Mouse (Mus musculus) kidney, adult 2 months (tissue): Measurements from ENCODE around the gene Bysl. TPM values are rescaled to one million over a fixed set of nuclear protein-coding genes. Genes with fewer than 3 reads are reported as not detected.
"Not testable (repeated sequence)": the region's sequence is repeated elsewhere in the genome, so short reads cannot be mapped to it uniquely, and the experiment has no call there.

Experiments used
- DNase-seq: peaks from one replicate; pipeline ENCODE4 v3.0.0; 2021
- H3K27ac ChIP-seq: fragments of 200-500 bp; 2 replicates; pipeline ENCODE4 v1.5.1; 2012; ENCODE audit warnings: low read depth, low read length, control low read depth, inconsistent platforms; ENCODE audit not compliant: insufficient read depth
- H3K27me3 ChIP-seq: fragments of 200-500 bp; replicated peaks from 2 replicates; pipeline ENCODE4 v1.6.1; 2012; ENCODE audit warnings: mild to moderate bottlenecking, moderate library complexity, low read length, inconsistent platforms; ENCODE audit not compliant: control insufficient read depth, insufficient read depth
- H3K36me3 ChIP-seq: fragments of 200-500 bp; 2 replicates; pipeline ENCODE4 v1.6.1; 2012; ENCODE audit warnings: mild to moderate bottlenecking, moderate library complexity, low read length, inconsistent platforms; ENCODE audit not compliant: control insufficient read depth, insufficient read depth
- H3K4me1 ChIP-seq: fragments of 200-500 bp; 2 replicates; pipeline ENCODE4 v1.6.1; 2011; ENCODE audit warnings: low read length; ENCODE audit not compliant: control insufficient read depth, insufficient read depth
- H3K4me3 ChIP-seq: fragments of 200-500 bp; 2 replicates; pipeline ENCODE4 v1.5.1; 2011; ENCODE audit warnings: mild to moderate bottlenecking, low read depth, low read length, control low read depth; ENCODE audit not compliant: insufficient read depth
- CTCF ChIP-seq: fragments of 200-500 bp; conservative IDR thresholded peaks from 2 replicates; pipeline ENCODE4 v1.5.1; 2011; ENCODE audit warnings: low read depth, mild to moderate bottlenecking, control low read depth, low read length, moderate library complexity, mixed read lengths; ENCODE audit not compliant: insufficient read depth, insufficient read length
- POLR2A ChIP-seq: fragments of 200-500 bp; IDR thresholded peaks from one replicate; pipeline ENCODE4 v1.6.1; 2011; ENCODE audit warnings: low read depth, low read length, control low read depth
- WGBS: fragments of 180-500 bp; shearing (Covaris S2); methylation state at CpG from one replicate; pipeline ENCODE4 v1.1.7; 2018; 5-methylcytosine and 5-hydroxymethylcytosine counted together
- polyA plus RNA-seq: library from polyadenylated mRNA; depleted of rRNA; stranded (reverse); fragments of >200 nt; gene quantifications from 2 replicates; pipeline ENCODE4 v1.2.3, GENCODE M21; 2012

Gene Bysl
- polyA plus RNA-seq, 1 experiment, result 8.3 TPM

DNA sequence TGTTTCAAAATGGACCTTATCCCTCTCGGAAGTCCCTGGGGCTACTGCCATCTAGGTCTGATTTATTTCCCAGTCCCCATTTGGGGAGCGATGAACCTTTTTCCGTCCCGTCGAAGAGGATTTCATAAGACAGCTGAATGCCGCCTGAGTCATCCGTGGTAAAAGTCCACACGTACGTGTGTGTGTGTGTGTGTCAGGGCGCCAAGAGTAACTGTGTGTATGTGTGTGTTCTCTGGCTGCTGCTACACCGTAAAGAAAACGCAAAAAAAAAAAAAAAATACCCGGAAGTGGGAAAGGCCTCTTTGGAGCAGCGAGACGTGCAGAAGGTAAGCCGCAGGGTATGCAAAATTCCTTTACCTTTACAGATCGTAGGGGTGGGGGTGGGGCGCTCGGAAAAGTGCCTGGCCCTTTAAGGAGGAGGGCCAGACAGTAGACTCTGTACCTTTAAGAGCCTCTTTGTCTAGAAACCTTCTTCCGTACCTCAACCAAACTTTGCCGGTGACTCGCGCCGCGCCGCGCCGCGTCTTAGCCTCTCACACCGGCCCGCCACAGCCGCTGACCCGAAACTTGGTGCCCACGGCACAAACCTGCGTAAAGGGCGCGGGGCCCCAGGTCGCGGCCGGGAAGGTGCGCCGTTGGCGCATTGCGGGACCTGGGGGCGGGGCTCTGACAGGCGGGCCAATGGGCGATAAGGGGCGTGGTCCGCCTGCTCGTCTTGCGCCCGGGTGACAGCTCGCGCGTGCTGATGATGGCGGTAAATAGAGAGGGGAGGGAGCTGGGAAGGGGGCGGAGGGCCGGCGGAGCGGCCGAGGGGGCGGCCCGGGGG lies 17.8 kb upstream of the Bysl start:
- H3K4me3 ChIP-seq, result peak overlapping the region; percentile 85
- no peak for TF ChIP-seq CTCF
- no peak for TF ChIP-seq POLR2A
- under 1% methylated on average over 63 of the region's 63 CpGs for WGBS
- peak overlapping the region; percentile 86 for H3K27ac ChIP-seq
- no peaks in the 10 kb centered on the region for H3K36me3 ChIP-seq
- peak; percentile 97 for DNase-seq
- no peaks in the 10 kb centered on the region; the same call in 1 of the 2 replicates for H3K4me1 ChIP-seq
- H3K27me3 ChIP-seq, result no peaks in the 10 kb centered on the region

DNA sequence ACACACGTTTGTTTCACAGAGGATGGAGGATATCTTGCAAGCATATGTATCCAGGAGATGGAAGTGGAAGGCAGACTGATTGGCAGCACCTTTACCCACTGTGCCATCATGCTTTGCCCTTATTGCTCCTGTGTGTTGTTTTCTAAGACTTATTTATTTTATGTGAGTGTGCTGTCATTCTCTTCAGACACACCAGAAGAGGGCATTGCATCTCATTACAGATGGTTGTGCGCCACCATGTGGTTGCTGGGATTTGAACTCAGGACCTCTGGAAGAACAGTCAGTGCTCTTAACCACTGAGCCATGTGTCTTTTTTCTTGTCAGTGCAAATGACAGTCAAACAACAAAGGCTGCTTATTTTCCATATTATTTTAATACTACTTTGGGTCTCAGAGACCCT lies 16.5 kb upstream of the Bysl start:
- no peak overlapping the region for H3K4me3 ChIP-seq

DNA sequence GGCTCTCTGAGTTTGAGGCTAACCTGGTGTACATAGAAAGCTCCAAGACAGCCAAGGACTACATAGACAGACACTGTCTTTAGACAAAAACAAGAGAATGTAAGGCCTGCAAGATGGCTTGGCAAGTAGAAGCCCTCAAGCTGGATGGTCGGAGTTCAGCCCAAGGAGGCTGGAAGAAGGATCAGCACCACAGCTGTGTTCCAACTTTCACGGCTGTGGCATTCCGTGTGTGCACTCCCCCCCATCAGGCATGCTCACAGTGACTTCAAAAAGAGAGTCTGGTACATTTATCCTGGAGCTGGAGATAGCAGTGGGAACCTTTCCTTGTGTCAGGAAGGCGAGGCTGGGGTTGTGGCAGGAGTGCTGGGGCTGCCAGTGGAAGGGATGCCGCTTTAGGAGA lies 14.7 kb upstream of the Bysl start:
- TF ChIP-seq POLR2A (no peak), CTCF (no peak)
- Histone ChIP-seq H3K4me3 (no peak overlapping the region), H3K27me3 (no peaks in the 10 kb centered on the region), H3K27ac (no peak overlapping the region), H3K4me1 (no peaks in the 10 kb centered on the region; the same call in 1 of the 2 replicates), H3K36me3 (no peaks in the 10 kb centered on the region; the same call in none of the 2 replicates)
- no peak for DNase-seq
- WGBS, result 89% methylated on average over 5 of the region's 5 CpGs

More for the DNA sequence above, 16.5 kb upstream of the Bysl start:
- H3K27me3 ChIP-seq, result no peaks in the 10 kb centered on the region
- no peak for DNase-seq
- TF ChIP-seq CTCF (no peak), POLR2A (no peak)
- H3K27ac ChIP-seq, result no peak overlapping the region
- no peaks in the 10 kb centered on the region; the same call in 1 of the 2 replicates for H3K36me3 ChIP-seq
- H3K4me1 ChIP-seq, result no peaks in the 10 kb centered on the region; the same call in 1 of the 2 replicates
- 76% methylated on average over 2 of the region's 2 CpGs for WGBS

DNA sequence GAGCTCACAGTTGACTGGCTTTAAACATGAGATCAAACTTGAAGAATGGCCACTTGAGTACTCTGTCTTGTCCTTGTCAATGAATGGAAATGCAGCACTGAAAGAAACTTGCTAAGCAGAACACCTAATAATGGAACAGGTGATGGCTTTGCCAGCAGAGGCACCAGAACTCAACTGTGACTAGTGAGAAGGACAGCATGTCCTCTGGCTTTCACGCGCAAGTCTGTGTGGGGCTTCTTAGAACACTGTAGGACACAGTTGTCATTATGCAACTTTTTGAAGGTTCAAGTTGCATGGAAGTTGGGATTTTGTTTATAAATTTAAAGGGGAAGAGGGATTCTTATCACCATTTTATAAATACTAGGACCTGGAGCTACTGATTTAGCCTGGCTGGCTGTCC lies 13.8 kb upstream of the Bysl start:
- H3K4me3 ChIP-seq, result no peak overlapping the region
- 83% methylated on average over 2 of the region's 2 CpGs for WGBS
- no peak for TF ChIP-seq POLR2A
- TF ChIP-seq CTCF, result no peak
- no peaks in the 10 kb centered on the region for H3K27me3 ChIP-seq
- no peak overlapping the region for H3K27ac ChIP-seq
- H3K36me3 ChIP-seq, result no peaks in the 10 kb centered on the region; the same call in none of the 2 replicates
- DNase-seq, result no peak
- H3K4me1 ChIP-seq, result no peaks in the 10 kb centered on the region; the same call in 1 of the 2 replicates

DNA sequence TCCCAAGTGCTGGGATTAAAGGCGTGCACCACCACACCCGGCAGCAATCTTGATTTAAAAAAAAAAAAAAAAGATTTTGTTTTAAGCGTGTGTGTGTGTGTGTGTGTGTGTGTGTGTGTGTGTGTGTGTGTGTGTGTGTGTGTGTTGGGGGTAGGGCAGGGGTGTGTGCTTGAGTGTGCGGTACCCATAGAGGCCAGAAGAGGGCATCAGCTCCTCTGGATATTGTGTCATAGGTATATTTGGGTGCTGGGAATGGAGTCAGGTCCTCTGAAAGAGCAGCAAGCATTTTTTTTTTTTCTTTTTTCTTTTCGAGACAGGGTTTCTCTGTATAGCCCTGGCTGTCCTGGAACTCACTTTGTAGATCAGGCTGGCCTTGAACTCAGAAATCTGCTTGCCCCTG lies 13.3 kb upstream of the Bysl start:
- DNase-seq, result not testable (repeated sequence)
- WGBS, result 87% methylated on average over 5 of the region's 5 CpGs

DNA sequence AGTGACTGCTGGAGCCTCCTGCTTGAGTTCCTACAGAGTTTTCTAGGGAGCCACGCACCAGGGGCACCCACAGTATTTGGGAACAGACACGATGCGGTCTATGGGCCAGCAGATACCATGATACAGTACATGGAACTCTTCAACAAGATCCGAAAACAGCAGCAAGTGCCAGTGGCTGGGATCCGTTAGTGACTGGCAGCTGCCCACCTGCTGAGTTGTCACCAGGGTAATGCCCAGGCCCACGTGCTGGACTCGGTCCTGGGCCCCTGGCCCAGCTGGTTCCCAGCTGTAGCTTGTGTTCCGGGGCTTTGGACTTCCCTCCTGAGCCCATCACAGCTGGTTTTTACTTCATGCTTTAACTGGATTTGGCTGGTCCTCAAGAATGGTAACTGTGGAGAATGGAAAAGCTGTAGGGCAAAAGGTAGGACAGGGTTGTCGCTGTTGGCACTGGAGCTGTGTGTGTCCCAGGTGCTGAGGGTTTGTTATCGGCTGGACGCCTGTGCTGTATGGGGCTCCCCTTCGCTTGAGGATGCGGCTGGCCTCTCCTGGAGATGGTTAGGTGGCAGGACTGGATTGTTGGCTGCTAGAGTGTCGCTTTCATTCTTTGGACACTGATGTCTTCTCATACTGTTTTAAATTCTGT lies 11.7 kb upstream of the Bysl start:
- 92% methylated on average over 14 of the region's 14 CpGs for WGBS
- H3K27ac ChIP-seq, result no peak overlapping the region
- no peak for DNase-seq
- H3K4me1 ChIP-seq, result no peaks in the 10 kb centered on the region
- no peak overlapping the region for H3K4me3 ChIP-seq
- no peaks in the 10 kb centered on the region; the same call in none of the 2 replicates for H3K36me3 ChIP-seq
- no peaks in the 10 kb centered on the region for H3K27me3 ChIP-seq
- no peak for TF ChIP-seq CTCF
- TF ChIP-seq POLR2A, result no peak

More for the DNA sequence above, 13.3 kb upstream of the Bysl start:
- H3K27me3 ChIP-seq, H3K36me3 ChIP-seq, H3K27ac ChIP-seq, H3K4me1 ChIP-seq, H3K4me3 ChIP-seq: not testable (repeated sequence)
